Mouse (Mus musculus) urinary bladder, postnatal 36 days (tissue): ENCODE results near the gene Ankrd16.

Source experiments
- DNase-seq, 2 experiments: peaks; one replicate each; pipeline ENCODE4 v3.0.0; 2022; ENCODE audit warnings: low spot score in 2 of 2, mixed read lengths in 1 of 2

Gene Ankrd16

DNA sequence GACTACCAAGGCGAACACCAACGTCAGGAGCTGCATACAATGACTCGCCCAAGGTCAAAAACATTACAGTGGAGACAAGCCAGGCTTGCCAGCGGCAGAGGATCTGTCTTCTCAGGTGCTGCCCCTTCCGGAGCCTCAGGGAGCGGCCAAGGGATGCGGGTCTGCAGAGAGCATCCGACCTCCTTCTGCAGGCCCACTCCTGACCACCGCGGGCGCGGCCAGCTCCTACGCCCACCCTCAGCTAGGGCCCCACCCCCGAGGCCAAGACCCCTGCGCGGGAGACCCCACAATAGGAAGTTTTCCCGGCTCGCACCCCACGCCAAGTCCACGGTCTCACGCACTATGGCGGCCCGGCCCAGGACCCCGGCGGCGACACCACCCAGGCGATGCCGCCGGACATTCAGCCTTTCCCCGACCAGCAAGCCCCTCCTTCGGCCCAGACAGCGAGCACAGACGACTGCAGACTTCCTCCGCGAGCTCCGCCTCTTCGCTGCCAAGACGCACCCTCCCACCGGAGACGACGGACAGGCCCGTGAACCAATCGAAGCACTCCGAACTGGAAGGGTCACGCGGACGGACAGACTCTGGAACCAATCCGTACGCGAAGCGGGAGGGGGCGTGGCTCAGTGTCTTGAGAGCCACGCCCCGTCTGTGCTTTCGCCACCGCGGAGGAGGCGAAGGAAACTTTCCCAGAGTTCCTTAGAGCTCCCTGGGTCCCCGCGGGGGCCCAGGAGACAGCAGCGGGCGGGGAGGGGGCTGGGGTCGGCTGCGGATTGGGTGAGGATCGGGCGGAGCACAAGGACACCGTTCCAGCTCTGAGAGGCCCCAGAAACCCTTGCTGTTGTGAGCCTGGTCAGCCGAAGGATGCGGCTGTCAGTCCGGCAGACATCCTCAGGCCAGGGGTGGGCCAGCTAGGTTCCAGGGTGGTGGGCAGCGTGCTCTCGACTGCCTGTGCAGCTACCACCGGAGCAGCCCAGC lies at the start of gene Ankrd16, which contains the start of gene Fbh1:
Gene Ankrd16 (plus strand): TSS at position 786 of the 978 bp plus-strand sequence.
Gene Fbh1 (minus strand): TSS at position 492 of the 978 bp plus-strand sequence.
- DNase-seq = peak; percentile 100

GRCm38 (mm10) chr2:11729091-11729490 lies 48.6 kb upstream of the Ankrd16 start:
- no peak for DNase-seq

DNA sequence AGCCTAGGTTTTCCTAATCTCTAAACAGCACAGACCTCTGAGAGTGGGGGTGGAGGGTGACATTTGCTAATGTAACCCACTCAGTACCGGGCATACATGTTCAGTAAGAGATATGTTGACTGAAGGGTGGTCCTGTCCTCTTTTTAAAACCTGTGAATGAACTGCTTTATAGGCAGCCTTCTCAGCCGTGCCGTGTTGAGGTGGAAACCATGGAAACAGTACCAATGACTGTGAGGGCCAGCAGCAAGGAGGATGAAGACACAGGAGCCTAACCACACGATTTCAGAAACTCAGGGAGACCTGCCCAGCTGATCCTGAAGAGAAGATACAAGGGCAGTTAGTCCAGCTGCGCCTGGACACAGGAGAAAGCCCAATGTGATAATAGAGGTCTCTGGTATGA lies 44.7 kb upstream of the Ankrd16 start:
- no peak for DNase-seq

DNA sequence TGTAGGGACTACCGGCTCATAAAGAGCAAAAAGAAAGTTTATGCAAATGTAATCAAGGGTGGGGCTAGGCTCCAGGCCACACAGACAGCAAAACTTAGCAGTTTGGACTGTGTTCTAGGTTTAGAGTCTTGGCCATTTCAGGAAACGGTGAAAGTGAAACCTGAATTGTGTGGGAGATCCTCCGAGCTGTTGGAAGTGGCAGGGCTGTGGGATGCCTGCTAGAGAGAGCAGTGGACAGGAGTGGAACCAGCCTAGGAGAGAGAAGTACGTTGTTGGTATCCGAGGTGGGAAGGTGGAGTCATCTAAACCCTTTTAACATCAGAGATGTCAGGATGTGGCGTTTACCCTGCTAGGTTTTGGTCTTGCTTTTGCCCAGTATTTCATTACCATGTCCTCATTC lies 41.8 kb upstream of the Ankrd16 start:
- no peak for DNase-seq

DNA sequence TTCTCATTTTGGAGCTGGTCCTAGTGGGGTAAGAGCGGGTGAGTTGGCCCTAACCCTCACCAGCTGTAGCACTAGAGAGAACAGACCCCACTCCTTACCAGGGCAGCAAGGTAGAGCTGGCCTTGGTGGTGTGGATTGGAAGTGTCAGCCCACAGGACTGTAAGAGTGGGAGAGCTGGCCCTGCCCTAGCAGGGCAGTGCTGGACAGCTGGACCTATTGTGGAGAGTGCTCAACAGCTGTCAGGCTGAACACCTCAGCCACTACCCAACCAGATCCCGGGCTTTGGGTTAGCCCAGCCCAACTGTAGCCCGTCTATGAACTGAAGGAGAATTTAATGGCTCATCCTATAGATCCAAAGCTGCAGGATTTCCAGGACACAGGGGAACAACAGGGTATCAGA lies 38.9 kb upstream of the Ankrd16 start:
- DNase-seq = no peak

DNA sequence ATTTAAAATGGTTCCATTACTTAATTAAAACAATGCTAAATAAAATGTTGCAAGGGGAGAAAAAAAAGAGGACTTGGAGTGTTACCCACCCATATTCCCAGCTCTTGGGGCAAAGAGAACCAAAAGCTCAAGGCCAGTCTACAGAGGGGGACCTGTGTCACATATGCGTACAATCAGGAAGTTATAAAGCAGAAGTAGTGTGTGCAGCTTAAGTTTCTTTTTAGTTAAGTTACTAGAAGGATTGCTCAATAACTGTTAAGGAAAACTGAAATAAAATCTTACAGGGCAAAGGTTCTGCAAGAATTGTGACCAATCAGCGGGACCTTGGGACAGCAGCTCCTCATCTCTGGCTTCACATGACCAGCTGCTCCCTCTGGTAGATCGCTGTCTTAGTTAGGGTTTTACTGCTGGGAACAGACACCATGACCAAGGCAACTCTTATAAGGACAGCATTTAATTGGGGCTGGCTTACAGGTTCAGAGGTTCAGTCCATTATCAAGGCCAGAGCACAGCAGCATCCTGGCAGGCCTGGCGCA lies 38.1 kb upstream of the Ankrd16 start:
- no peak for DNase-seq

DNA sequence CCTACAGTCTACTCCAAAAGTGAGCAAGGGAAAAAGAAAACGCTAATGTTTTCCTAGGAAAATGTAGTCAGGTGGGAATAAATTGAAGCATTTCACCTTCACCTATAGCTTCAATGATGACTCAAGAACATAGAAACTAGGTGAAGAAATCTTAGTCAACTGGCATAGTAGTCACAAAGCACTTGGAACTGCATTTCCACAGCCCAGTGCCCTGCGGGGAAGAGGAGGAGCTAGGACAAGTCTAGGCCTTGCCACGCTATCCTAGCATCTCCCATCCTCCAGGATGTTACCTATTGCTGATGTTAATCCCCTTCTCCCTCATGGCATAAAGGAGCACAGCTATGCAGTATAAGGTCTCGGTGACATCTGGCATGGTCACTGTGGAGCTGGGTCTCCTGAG lies 15.1 kb upstream of the Ankrd16 start:
- DNase-seq = no peak

GRCm38 (mm10) chr2:11765694-11766093 lies 12.0 kb upstream of the Ankrd16 start:
- no peak for DNase-seq

DNA sequence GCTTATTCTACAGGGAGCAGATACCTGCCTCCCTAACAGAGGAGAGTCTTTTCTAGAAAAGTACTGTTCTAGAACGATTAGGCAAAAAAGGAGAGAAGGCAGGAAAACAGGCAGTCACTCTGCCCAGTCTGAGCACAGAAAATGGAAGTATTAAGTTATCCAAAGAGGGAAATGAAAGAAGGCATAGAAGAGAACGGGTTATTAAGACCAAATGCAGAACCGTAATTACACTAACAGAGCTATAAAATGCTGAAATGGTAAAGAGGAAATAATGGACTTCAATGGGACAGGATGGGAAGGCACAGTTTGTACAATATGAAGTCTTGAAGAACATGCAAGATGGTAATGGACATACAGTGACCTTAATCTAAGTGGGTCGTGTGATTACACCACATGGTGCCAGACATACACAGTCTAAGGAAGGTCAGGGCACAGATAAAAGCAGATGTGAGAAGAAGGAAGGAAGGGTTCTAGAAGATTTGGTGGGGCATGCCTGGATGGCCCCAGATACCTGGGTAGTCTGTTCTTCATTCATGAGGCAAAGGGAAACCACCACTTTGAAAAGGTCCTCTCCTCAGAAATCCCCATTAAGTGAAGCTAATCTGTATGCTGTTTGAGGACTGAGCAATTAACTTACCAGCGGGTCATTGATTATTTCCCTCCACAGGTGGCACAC lies 11.1 kb upstream of the Ankrd16 start:
- DNase-seq = no peak

GRCm38 (mm10) chr2:11767161-11767545 lies 10.5 kb upstream of the Ankrd16 start:
- DNase-seq = peak in 1 of 2 experiments; percentile 6

- DNase-seq = no peak
Measured at GRCm38 (mm10) chr2:11771701-11772100, 6.0 kb upstream of the Ankrd16 start.

DNA sequence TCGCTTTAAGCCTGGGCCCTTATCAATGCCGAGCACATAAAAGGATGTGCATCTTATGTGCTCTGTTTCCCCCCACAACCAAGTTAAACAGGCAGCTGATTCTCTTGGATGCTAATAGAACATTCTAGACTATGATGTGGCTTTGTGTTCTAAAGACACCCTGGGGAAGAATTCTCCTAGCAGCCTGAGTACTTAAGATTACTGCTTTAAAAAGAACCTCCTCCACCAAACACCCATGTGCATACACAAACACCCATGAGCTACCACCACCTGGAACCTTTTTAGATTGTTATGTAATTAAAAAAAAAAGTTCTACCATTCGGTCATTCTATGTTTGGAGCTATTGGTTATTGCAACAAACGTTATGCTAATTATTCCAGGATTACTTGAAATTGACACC lies 5.3 kb upstream of the Ankrd16 start:
- DNase-seq = no peak

DNA sequence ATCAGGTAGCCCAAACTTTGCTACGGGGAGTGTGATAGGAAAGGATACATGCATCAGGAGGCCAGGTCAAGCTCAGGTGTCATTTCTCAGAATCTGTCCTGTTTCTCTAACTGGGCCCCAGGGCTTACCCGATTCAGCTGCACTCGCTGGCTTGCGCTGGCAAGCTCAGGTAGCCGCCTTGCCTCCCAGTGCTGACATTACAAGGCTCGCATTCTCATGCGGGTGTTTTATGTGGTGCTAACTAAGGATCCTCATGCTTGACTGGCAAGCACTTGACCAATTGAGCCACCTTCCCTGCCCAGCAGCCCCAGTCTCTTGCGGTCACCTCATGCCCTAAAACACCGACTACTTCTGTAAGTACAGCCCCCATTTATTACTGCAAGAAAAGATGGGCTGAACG lies 3.2 kb upstream of the Ankrd16 start:
- no peak for DNase-seq

DNA sequence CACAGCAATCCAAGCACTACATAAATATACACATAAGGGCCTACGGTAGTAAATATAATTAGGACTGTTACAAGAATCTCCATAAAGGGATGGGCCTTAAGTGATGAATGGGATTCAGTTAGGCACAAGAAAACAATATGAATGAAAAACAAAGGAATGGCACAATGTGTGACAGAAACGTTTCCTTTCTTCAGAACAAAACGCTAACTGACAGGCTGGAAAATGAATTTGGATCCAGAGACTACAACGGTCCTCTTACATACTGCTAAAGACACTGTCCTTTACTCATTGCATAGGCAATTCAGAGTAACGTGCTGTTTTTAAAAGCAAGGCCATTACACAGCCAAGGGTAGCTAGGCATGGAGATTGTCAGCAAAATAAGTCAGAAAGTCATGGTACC lies 2.6 kb upstream of the Ankrd16 start:
- no peak for DNase-seq

DNA sequence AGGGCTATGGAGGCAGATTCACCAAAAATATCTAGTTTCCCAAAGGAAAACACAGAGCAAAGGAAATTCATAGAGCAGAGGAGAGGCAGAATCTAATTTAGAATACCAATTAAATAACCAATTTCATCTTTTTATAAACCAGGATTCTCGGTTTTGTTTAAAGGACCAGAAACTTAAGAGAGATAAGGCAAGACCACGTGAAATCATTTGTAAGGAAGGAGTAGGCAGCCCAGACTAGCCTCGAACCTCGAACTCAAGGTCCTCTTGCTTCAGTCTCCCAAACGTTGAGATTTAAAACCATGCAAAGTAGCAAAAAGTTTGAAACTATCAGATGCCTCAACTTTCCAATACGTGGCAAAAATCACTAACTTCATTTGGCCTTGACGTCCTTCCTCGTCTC lies 1.3 kb upstream of the Ankrd16 start:
- DNase-seq = no peak

DNA sequence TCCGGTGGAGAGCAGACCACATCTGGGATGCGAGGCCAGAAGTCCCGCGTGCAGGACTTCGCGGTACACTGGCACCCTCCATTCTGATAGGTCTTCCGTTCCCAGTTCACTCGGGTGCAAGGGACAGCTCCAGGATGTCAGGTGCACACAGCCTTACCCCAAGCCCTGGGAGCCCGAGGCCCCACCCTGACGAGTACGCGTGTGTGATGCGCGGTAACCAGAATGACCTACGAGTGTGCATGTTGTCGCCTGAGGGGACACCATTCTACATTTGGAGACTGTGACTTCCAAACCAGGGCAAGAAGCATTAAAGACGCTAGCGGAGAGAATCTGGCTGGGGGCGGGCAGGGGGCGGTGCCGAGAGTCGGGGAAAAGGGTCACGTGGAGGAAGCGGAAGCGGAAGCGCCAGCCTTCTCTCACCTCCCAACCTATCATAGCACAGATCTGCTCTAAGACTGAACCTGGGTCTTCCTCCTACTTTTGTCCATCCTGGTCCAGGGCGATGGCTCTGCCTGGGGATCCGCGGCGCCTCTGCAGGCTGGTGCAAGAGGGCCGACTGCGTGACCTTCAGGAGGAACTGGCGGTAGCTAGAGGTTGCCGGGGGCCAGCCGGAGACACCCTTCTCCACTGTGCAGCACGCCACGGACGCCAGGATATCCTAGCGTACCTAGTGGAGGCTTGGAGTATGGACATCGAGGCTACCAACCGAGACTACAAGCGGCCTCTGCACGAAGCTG lies 579 bp downstream of the Ankrd16 start:
- peak; percentile 71 to 86 for DNase-seq

DNA sequence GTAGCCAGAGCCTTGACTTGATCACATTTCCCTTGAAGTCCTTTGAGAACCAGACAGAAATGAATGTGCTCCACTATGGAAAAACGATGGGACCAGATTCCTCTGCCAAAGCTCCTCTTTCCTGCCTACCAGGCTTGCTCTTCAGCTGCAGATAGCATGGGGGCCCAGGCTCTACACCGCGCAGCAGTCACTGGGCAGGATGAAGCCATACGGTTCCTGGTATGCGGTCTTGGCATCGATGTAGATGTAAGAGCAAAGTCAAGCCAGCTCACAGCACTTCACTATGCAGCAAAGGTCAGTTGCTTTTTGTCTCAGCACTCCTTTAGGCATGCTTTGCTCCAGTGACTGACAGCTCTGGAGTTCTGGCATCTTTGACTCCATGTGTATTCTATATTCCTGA lies 6.5 kb downstream of the Ankrd16 start:
- no peak for DNase-seq

DNA sequence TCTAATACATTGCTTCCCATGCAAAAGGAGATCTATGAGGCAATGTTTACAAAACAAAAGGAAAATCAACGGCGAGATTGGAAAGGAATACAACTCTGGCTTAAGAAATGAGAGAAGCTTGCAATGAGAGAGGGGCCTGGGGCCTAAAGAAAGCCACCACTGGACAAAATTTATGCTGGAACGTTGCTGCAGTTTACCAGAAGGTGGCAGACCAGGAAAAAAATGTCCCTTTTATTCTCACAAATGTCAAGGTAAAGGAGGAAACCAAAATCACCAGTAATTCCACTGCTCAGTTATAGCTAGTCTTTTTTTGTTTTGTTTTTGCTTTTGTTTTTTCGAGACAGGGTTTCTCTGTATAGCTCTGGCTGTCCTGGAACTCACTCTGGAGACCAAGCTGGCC lies 17.0 kb downstream of the Ankrd16 start:
- no peak for DNase-seq

- DNase-seq = no peak
Measured at GRCm38 (mm10) chr2:11797930-11798364, 20.3 kb downstream of the Ankrd16 start.

DNA sequence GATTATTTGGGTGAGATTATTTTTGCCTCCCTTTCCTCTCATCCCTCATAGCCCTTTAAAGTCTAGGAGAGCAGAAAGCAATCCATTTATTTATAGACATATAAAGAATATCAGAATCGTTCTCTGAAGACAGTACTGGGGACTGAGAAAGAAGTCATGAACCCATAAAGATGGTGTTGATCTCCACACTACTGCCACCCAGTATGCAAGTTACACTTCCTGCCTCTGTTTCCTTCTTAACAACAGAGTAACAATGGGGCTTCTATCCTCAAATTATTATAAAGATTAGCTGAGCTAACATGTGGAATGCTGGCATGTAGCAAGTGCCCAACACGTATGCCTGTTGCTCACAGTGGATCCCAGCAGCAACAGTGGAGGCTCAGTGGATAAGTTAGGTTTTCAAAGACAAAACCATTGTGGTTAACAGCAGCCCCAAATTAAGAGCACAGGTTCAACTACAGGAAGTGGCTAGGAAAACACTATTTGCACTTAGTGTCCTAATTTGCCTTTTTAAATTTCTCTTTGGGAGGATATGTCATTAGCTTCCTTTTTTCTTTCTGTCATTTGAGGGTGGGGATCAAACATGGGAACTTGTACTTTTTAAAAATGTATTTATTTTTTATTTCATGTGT lies 23.7 kb downstream of the Ankrd16 start:
- DNase-seq = no peak
